Mouse (Mus musculus) kidney, embryonic 15.5 days (tissue): Measurements from ENCODE around the gene Tcam1. TPM values are rescaled to one million over a fixed set of nuclear protein-coding genes. Genes with fewer than 3 reads are reported as not detected.
"Not testable (repeated sequence)": the region's sequence is repeated elsewhere in the genome, so short reads cannot be mapped to it uniquely, and the experiment has no call there.

Source experiments
- ATAC-seq: fragments of 200-750 bp; cut with Nextera tagmentation; replicated peaks from 2 replicates; pipeline ENCODE4 v1.8.0; 2017; ENCODE audit warnings: moderate TSS enrichment; ENCODE audit not compliant: low FRiP score
- H3K27ac ChIP-seq: fragments of 300-500 bp; sonication (generic); 2 replicates; pipeline ENCODE4 v1.5.1; 2015; ENCODE audit warnings: mild to moderate bottlenecking, inconsistent platforms
- H3K27me3 ChIP-seq: fragments of 300-500 bp; sonication (generic); 2 replicates; pipeline ENCODE4 v1.6.1; 2015; ENCODE audit warnings: inconsistent platforms
- H3K36me3 ChIP-seq: fragments of 300-500 bp; sonication (generic); 2 replicates; pipeline ENCODE4 v1.6.1; 2015; ENCODE audit warnings: inconsistent platforms
- H3K4me1 ChIP-seq: fragments of 300-500 bp; sonication (generic); 2 replicates; pipeline ENCODE4 v1.6.1; 2015; ENCODE audit warnings: inconsistent platforms
- H3K4me2 ChIP-seq: fragments of 300-500 bp; sonication (generic); 2 replicates; pipeline ENCODE4 v1.6.1; 2015; ENCODE audit warnings: moderate library complexity, mild to moderate bottlenecking, inconsistent platforms
- H3K4me3 ChIP-seq: fragments of 300-500 bp; sonication (generic); replicated peaks from 2 replicates; pipeline ENCODE4 v1.5.1; 2015; ENCODE audit warnings: mild to moderate bottlenecking, inconsistent platforms
- H3K9ac ChIP-seq: fragments of 300-500 bp; sonication (generic); 2 replicates; pipeline ENCODE4 v1.6.1; 2015; ENCODE audit warnings: mild to moderate bottlenecking, inconsistent platforms
- H3K9me3 ChIP-seq: fragments of 300-500 bp; sonication (generic); replicated peaks from 2 replicates; pipeline ENCODE4 v1.6.1; 2016; ENCODE audit warnings: inconsistent platforms
- WGBS: fragments of 180-500 bp; shearing (Covaris S2); methylation state at CpG from one replicate; pipeline ENCODE4 v1.1.7; 2015; ENCODE audit warnings: mixed read lengths; 5-methylcytosine and 5-hydroxymethylcytosine counted together
- polyA plus RNA-seq: library from polyadenylated mRNA; unstranded; fragments of >200 nt; fragmentation: Nextera tagmentation; extraction: Ambion mirVana; gene quantifications from 2 replicates; pipeline ENCODE4 v1.2.1, GENCODE M21; 2015

Gene Tcam1
- 0.65 and 0.82 TPM in 2 replicates for polyA plus RNA-seq

DNA sequence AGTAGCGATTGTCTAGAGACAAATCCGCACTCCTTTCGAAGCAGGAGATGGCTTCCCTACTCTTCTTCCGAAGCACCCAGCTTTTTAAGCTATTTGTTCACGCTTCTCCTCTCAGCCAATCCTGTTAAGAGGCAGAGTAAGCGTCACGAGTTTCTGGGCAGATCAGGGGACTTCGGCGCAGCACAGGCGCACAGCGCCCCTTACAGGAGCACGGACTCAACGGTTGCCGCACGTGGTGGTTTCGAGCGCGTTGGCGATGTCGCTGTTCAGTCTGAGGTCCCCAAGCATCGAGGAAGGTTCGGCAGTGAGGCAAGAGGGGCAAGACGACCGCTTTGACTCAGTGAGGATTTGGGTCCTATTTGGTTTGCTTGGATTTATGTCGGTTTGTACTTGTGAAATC lies at the start of gene Tcam1:
Tcam1 (plus strand) TSS at position 219 of the 400 bp plus-strand sequence.
- Histone ChIP-seq H3K36me3 (no peaks in the 10 kb centered on the region), H3K27ac (peak within 1 kb of the TSS; percentile 98), H3K27me3 (peaks cover 5% of the 10 kb centered on the region; the same call in 1 of the 2 replicates), H3K4me3 (peak within 1 kb of the TSS; percentile 24), H3K4me2 (peak within 1 kb of the TSS; percentile 54), H3K9ac (peak within 1 kb of the TSS; percentile 18; the same call in 1 of the 2 replicates), H3K4me1 (peaks cover 42% of the 10 kb centered on the region), H3K9me3 (no peaks in the 10 kb centered on the region)
- peak; percentile 23; the same call in 1 of the 2 replicates for ATAC-seq
- 7% methylated on average over 25 of the region's 25 CpGs for WGBS

DNA sequence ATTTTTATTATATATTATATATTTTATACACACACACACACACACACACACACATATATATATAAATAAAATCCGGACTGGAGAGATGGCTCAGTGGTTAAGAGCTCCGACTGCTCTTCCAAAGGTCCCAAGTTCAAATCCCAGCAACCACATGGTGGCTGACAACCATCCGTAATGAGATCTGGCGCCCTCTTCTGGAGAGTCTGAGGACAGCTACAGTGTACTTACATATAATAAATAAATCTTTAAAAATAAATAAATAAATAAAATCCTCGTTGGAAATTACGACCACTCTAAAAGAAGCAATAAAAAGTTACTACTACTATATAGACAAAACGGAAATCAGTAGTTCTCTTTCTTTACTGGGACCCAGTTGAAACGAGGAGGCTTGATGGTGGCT lies 42.5 kb upstream of the Tcam1 start:
- H3K4me3 ChIP-seq, H3K9ac ChIP-seq, ATAC-seq, H3K9me3 ChIP-seq, H3K27me3 ChIP-seq, H3K4me1 ChIP-seq, H3K4me2 ChIP-seq, H3K27ac ChIP-seq: not testable (repeated sequence)
- H3K36me3 ChIP-seq = peaks cover 82% of the 10 kb centered on the region
- 73% methylated on average over 8 of the region's 8 CpGs for WGBS

DNA sequence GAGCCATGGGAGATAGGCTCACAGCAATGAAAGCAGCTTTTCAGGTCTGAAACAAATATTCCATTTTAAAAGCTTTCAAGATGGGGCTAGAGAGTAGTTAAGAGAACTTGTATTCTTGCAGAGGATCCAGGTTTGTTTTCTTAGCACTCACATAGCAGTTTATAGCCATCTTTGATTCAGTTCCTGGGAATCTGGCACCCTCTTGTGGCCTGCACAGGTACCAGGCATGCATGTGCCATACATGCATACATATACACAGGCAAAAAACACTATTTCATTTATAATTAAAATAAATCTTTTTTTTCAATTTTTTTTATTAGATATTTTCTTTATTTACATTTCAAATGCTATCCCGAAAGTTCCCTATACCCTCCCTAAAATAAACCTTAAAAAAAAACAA lies 29.6 kb upstream of the Tcam1 start:
- H3K27ac ChIP-seq = no peak overlapping the region
- H3K27me3 ChIP-seq = no peaks in the 10 kb centered on the region
- H3K4me1 ChIP-seq = no peaks in the 10 kb centered on the region
- no peak overlapping the region for H3K9ac ChIP-seq
- peaks cover 100% of the 10 kb centered on the region for H3K36me3 ChIP-seq
- peaks cover 3% of the 10 kb centered on the region; the same call in 1 of the 2 replicates for H3K9me3 ChIP-seq
- WGBS = 85% methylated on average over 1 of the region's 1 CpGs
- ATAC-seq = no peak
- no peak overlapping the region for H3K4me3 ChIP-seq
- H3K4me2 ChIP-seq = no peak overlapping the region

DNA sequence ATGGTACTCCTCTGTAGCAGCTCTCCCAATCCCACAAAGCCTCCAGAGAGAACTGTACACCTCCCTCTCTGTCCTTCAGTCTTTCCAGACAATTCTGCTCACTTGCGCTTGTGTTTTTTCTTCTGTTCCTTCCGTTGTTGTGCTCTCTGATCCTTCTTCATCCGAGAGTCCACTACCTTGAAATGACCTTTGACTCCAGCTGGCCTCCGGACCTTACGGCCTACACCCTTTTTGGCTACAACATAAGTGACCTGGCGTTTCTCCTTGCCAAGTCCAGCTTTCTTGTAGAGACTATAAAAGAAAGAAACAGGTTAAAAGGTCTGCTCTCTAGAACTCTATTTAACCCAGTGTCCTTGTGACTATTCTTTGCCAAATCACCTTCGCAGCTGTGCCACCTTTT lies 27.1 kb upstream of the Tcam1 start:
- H3K4me3 ChIP-seq = no peak overlapping the region
- no peak overlapping the region for H3K9ac ChIP-seq
- H3K4me1 ChIP-seq = peaks cover 3% of the 10 kb centered on the region; the same call in 1 of the 2 replicates
- ATAC-seq = no peak
- H3K4me2 ChIP-seq = no peak overlapping the region
- WGBS = 87% methylated on average over 7 of the region's 7 CpGs
- H3K9me3 ChIP-seq = peaks cover 3% of the 10 kb centered on the region; the same call in 1 of the 2 replicates
- H3K27me3 ChIP-seq = no peaks in the 10 kb centered on the region
- H3K27ac ChIP-seq = no peak overlapping the region
- H3K36me3 ChIP-seq = peaks cover 100% of the 10 kb centered on the region

DNA sequence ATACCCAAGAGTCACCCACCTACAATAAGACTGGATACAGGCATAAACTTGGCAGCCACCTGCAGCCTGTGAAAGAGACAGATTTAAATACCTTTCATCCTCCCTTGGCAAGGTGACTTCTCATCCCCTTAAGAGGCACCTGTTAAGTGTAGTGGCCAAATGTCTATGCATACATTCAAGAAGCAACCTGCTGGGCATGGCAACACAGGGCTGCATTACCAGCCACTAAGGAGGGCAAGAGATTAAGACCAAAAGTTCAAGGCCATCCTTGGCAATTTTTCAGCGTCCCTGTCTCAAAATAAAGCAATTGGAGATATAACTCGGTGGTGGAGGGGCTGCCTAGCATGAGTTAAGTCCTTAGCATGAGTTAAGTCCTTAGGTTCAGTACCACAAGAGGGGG lies 21.7 kb upstream of the Tcam1 start:
- Histone ChIP-seq H3K4me2 (peak overlapping the region; percentile 87), H3K27ac (0 out of 2 replicates have a peak overlapping the region, but pooled peaks have one; percentile 81), H3K36me3 (peaks cover 74% of the 10 kb centered on the region), H3K9me3 (no peaks in the 10 kb centered on the region), H3K4me1 (peaks cover 22% of the 10 kb centered on the region), H3K4me3 (peak overlapping the region; percentile 73), H3K27me3 (no peaks in the 10 kb centered on the region), H3K9ac (peak overlapping the region; percentile 74)
- WGBS = 12% methylated on average over 2 of the region's 2 CpGs
- no peak for ATAC-seq

DNA sequence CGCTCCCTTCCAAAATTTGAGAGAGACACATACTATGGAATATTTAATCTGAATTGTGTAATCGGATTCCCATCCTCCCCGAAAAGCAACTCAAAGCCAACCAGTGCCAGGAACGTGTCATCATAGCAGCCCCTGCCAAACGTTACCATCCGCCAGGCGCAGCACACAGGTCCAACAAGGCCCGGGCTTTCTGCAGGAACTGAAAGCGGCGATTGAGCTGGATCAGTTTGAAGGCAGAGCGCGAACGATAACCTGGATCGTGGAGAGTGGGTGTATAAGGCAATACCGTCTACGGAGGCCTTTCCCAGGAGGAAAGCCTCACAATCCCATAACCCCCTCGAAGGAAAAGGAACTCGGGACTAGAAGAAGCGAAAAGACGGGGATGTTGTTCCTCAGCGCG lies 21.3 kb upstream of the Tcam1 start:
- Histone ChIP-seq H3K9me3 (no peaks in the 10 kb centered on the region), H3K9ac (peak overlapping the region; percentile 74), H3K4me1 (peaks cover 22% of the 10 kb centered on the region), H3K4me2 (peak overlapping the region; percentile 87), H3K36me3 (peaks cover 72% of the 10 kb centered on the region), H3K27me3 (no peaks in the 10 kb centered on the region), H3K4me3 (peak overlapping the region; percentile 73), H3K27ac (peak overlapping the region; percentile 81; the same call in 1 of the 2 replicates)
- 2% methylated on average over 22 of the region's 22 CpGs for WGBS
- no peak for ATAC-seq

DNA sequence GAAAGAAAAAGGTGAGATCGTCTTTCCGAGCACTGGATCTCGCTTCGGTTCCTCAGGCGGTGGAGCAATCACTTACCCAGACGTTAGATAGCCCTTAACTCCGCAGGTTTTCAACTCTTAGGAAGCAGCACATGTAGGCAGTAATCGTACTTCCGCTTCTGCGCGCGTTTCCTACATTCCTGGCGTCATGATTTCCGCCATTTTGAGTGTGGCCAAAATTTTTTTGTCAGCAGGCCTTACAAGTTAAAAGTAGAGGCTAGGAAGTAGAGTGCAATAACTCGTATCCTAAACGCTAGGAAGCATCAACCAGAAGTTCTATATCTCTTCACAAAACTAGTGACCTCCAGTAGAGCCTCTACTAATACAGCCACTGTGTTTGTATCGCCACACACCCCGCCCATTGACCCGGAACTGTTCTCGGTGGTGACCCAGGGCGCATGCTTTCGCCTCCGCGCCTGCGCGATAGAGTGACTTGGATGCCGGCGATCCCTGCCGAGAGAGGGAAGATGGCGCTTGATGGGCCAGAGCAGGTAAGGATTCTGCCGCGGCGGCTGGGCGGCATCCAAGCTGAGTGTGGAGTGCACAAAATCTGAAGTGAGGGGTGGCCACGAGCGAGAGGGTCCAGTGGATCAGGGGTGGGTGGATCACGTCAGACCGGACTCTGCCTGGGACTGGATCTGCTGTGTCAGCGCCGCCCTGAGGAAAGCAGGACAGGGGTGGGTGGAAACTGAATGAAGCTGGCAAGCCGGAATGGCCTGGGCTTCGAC lies 20.6 kb upstream of the Tcam1 start, which contains the start of the genes Ftsj3 and Psmc5:
Ftsj3 (minus strand) TSS at position 395 of the 767 bp plus-strand sequence.
Psmc5 (plus strand) TSS at position 470 of the 767 bp plus-strand sequence.
- H3K4me2 ChIP-seq = peak within 1 kb of the TSS; percentile 87
- H3K9me3 ChIP-seq = no peaks in the 10 kb centered on the region
- peaks cover 26% of the 10 kb centered on the region for H3K4me1 ChIP-seq
- no peaks in the 10 kb centered on the region for H3K27me3 ChIP-seq
- peak within 1 kb of the TSS; percentile 73 for H3K4me3 ChIP-seq
- peak within 1 kb of the TSS; percentile 84 for H3K9ac ChIP-seq
- WGBS = under 1% methylated on average over 42 of the region's 42 CpGs
- peaks cover 70% of the 10 kb centered on the region for H3K36me3 ChIP-seq
- ATAC-seq = peak; percentile 97
- H3K27ac ChIP-seq = peak within 1 kb of the TSS; percentile 81

DNA sequence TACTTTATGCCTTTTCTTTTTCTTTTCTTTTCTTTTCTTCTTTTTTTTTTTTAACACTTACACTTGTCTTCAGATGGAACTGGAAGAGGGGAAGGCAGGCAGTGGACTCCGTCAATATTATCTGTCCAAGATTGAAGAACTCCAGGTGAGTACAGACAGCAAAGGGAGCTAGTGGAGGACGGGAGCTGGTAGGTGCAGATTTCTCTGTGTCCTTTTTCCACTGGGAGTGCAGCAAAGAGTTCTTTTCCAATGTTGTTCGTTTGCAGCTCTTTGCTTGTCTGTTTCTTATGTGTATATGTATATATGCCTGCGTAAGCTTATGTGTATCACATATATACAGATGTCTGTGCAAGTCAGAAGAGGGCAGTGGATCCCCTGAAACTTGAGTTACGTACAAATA lies 19.7 kb upstream of the Tcam1 start:
- peaks cover 70% of the 10 kb centered on the region for H3K36me3 ChIP-seq
- H3K9me3 ChIP-seq = no peaks in the 10 kb centered on the region
- peak overlapping the region; percentile 81; the same call in 1 of the 2 replicates for H3K27ac ChIP-seq
- H3K27me3 ChIP-seq = no peaks in the 10 kb centered on the region
- H3K4me3 ChIP-seq = peak overlapping the region; percentile 73
- peaks cover 28% of the 10 kb centered on the region for H3K4me1 ChIP-seq
- H3K4me2 ChIP-seq = peak overlapping the region; percentile 87
- H3K9ac ChIP-seq = peak overlapping the region; percentile 84
- ATAC-seq = no peak
- 67% methylated on average over 5 of the region's 5 CpGs for WGBS

DNA sequence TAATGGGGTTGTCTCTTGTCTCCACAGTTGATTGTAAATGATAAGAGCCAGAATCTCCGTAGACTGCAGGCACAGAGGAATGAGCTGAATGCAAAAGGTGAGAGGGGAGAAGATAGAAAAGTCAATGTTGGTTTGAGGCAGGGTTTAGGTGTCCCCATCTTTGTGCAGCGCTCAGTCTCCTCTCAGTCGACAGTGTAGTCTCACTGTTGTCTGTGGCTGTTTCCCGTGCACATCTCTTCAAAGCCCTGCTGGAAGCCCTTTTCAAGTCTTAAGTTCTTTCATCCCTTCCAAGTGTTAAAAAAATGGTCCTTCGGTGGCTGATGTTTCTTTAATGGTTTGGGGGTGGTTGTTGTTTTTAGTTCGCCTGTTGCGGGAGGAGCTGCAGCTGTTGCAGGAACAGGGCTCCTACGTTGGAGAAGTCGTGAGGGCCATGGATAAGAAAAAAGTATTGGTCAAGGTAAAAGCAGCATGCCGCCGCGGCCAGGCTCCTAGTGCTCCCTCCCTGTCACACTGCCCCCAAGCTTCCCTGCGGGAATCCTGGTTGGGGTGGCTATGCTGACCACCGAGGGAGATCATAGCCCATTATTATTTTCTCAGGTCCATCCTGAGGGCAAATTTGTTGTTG lies 15.5 kb upstream of the Tcam1 start:
- peaks cover 16% of the 10 kb centered on the region for H3K4me1 ChIP-seq
- H3K9me3 ChIP-seq = no peaks in the 10 kb centered on the region
- ATAC-seq = no peak
- H3K27me3 ChIP-seq = no peaks in the 10 kb centered on the region
- 60% methylated on average over 14 of the region's 14 CpGs for WGBS
- no peak overlapping the region for H3K9ac ChIP-seq
- H3K4me2 ChIP-seq = no peak overlapping the region
- H3K27ac ChIP-seq = no peak overlapping the region
- no peak overlapping the region for H3K4me3 ChIP-seq
- H3K36me3 ChIP-seq = peaks cover 82% of the 10 kb centered on the region

DNA sequence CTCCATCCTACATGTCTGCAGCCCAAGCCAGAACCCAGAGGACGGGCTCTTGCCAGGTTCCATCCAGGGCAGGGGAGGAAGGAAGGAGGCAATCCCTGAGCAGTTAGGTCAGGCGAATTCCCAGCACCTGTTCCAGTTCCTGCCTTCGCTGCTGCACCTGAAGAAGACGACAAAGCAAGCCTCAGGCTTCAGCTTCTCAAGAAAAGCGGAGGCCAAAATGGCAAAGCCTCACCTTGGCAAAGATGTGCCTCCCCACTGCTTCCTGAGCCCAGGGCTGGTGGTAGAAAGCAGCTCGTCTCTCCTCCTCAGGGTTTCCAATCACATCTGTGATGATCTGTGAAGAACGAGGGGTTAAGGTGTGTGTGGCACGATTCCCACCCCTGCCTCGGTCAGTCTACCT lies 12.5 kb upstream of the Tcam1 start:
- Histone ChIP-seq H3K36me3 (peaks cover 85% of the 10 kb centered on the region), H3K4me3 (no peak overlapping the region), H3K4me2 (no peak overlapping the region), H3K27ac (no peak overlapping the region), H3K9me3 (no peaks in the 10 kb centered on the region), H3K27me3 (no peaks in the 10 kb centered on the region), H3K4me1 (peaks cover 25% of the 10 kb centered on the region), H3K9ac (no peak overlapping the region)
- WGBS = 89% methylated on average over 9 of the region's 9 CpGs
- ATAC-seq = no peak

DNA sequence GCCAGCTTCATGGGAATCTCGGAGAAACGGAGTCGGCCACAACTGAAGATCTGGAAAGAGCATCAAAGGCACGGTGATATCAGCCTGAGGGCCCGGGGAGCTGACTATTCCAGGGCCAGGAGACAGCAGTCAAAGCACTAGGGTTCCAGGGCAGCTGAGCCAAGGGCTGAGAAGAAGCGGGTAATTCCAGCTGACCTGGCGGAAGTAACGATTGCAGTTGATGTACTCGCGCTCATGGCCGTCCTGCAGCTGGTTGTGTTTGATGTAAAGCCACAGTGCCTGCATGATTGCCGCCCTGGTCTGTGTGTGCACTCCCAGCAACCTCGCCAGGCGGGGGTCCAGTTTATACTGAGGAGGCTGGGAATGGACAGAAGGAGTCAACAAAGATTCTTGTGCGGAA lies 11.5 kb upstream of the Tcam1 start:
- H3K9me3 ChIP-seq = no peaks in the 10 kb centered on the region
- H3K4me2 ChIP-seq = no peak overlapping the region
- peaks cover 76% of the 10 kb centered on the region for H3K36me3 ChIP-seq
- H3K27ac ChIP-seq = no peak overlapping the region
- H3K9ac ChIP-seq = no peak overlapping the region
- no peaks in the 10 kb centered on the region for H3K27me3 ChIP-seq
- H3K4me3 ChIP-seq = no peak overlapping the region
- no peak for ATAC-seq
- WGBS = 89% methylated on average over 15 of the region's 15 CpGs
- peaks cover 31% of the 10 kb centered on the region for H3K4me1 ChIP-seq

DNA sequence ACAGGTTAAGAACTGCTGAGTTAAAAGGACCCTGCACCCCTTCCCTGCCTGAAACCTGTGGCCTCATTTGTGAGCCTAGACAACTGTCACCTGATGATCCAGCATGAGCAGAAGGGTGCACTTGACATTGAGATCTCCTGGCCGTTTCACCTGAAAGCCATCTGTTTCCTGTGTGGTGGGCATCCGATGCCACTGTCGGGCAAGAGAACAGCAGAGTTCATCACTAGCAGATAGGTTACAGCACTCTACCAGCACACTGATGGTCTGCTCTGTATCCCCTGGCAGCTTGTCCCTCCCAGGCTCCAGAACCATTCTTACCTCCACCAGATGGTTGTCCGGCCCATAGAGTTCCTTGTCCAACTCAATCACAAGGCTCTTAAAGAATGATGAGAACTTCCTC lies 10.9 kb upstream of the Tcam1 start:
- Histone ChIP-seq H3K36me3 (peaks cover 78% of the 10 kb centered on the region), H3K9me3 (no peaks in the 10 kb centered on the region), H3K4me3 (no peak overlapping the region), H3K27ac (no peak overlapping the region), H3K4me1 (peaks cover 36% of the 10 kb centered on the region), H3K27me3 (no peaks in the 10 kb centered on the region), H3K4me2 (no peak overlapping the region), H3K9ac (no peak overlapping the region)
- WGBS = 86% methylated on average over 4 of the region's 4 CpGs
- no peak for ATAC-seq
